Mouse (Mus musculus) C2C12 (cell line): ENCODE data around the gene Srgap1. TPM values are rescaled to one million over a fixed set of nuclear protein-coding genes. Genes with fewer than 3 reads are reported as not detected.

Experiments
- H3K27me3 ChIP-seq: one replicate; pipeline ENCODE4 v1.6.1; 2011; ENCODE audit not compliant: control insufficient read depth, insufficient read depth, insufficient read length
- H3K36me3 ChIP-seq: one replicate; pipeline ENCODE4 v1.6.1; 2011; ENCODE audit not compliant: control insufficient read depth, insufficient read depth
- H3K4me3 ChIP-seq: one replicate; pipeline ENCODE4 v1.5.1; 2011; ENCODE audit warnings: mild to moderate bottlenecking, control low read depth; ENCODE audit not compliant: poor library complexity, insufficient read depth, severe bottlenecking
- H3K79me2 ChIP-seq: one replicate; pipeline ENCODE4 v1.6.1; 2011; ENCODE audit not compliant: control insufficient read depth, insufficient read depth
- H3K79me3 ChIP-seq: one replicate; pipeline ENCODE4 v1.6.1; 2011; ENCODE audit warnings: low read depth, control low read depth
- H3ac ChIP-seq: one replicate; pipeline ENCODE3; 2011; ENCODE audit warnings: low read depth; ENCODE audit not compliant: control insufficient read depth, insufficient read length
- CEBPB ChIP-seq: IDR thresholded peaks from one replicate; pipeline ENCODE4 v1.6.1; 2011; ENCODE audit warnings: low read depth, mild to moderate bottlenecking, control low read depth, moderate library complexity
- CTCF ChIP-seq: IDR thresholded peaks from one replicate; pipeline ENCODE4 v1.5.1; 2011; ENCODE audit not compliant: control insufficient read depth, insufficient read depth, insufficient read length
- FOSL1 ChIP-seq: IDR thresholded peaks from one replicate; pipeline ENCODE4 v1.8.0; 2011; ENCODE audit warnings: mild to moderate bottlenecking, low read length; ENCODE audit not compliant: poor library complexity, insufficient read depth, severe bottlenecking
- MAX ChIP-seq: IDR thresholded peaks from one replicate; pipeline ENCODE4 v1.6.1; 2011; ENCODE audit warnings: mild to moderate bottlenecking, control low read depth
- MYOD1 ChIP-seq: IDR thresholded peaks from one replicate; pipeline ENCODE4 v1.6.1; 2011; ENCODE audit warnings: low read depth; ENCODE audit not compliant: control insufficient read depth, insufficient read length
- MYOG ChIP-seq: IDR thresholded peaks from one replicate; pipeline ENCODE4 v1.6.1; 2011; ENCODE audit not compliant: control insufficient read depth, insufficient read length; ENCODE audit errors: extremely low read depth
- USF1 ChIP-seq: IDR thresholded peaks from one replicate; pipeline ENCODE4 v1.6.1; 2011; ENCODE audit warnings: low read depth, mild to moderate bottlenecking, control low read depth, moderate library complexity
- polyA plus RNA-seq: library from polyadenylated mRNA; unstranded; fragments of >200 nt; fragmentation: generic; extraction: Trizol; gene quantifications from one replicate; pipeline ENCODE4 v1.2.1, GENCODE M21; 2012; ENCODE audit warnings: missing spikeins

Gene Srgap1
- polyA plus RNA-seq, 1 experiment, result 0.06 TPM

- no peaks in the 10 kb centered on the region for H3K27me3 ChIP-seq
- TF ChIP-seq CTCF (no peak), MYOG (no peak), FOSL1 (no peak), USF1 (no peak), MAX (no peak), MYOD1 (no peak), CEBPB (no peak)
- H3K36me3 ChIP-seq, result no peaks in the 10 kb centered on the region
- no peak overlapping the region for H3K4me3 ChIP-seq
- H3ac ChIP-seq, result no peak overlapping the region
- no peaks in the 10 kb centered on the region for H3K79me3 ChIP-seq
- H3K79me2 ChIP-seq, result no peaks in the 10 kb centered on the region
Observed at GRCm38 (mm10) chr10:122025198-122025597, 21.9 kb downstream of the Srgap1 start.

DNA sequence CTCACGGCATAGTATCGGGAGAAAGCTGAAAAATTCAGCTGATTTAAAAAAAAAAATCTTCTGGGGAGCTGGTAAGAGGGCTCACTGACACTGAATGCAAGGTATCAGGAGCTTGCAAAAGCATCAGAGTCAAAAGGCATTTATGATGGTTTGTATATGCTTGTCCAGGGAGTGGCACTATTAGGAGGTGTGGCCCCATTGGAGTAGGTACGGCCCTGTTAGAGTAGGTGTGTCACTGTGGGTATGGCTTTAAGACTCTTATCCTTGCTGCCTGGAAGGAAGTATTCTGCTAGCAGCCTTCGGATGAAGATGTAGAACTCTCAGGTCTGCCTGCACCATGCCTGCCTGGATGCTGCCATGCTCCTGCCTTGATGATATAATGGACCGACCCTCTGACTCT, 26.2 kb downstream of the Srgap1 start:
- H3K27me3 ChIP-seq, result no peaks in the 10 kb centered on the region
- no peaks in the 10 kb centered on the region for H3K79me2 ChIP-seq
- no peaks in the 10 kb centered on the region for H3K36me3 ChIP-seq
- TF ChIP-seq CEBPB, result no peak
- no peaks in the 10 kb centered on the region for H3K79me3 ChIP-seq
- no peak overlapping the region for H3ac ChIP-seq
- no peak overlapping the region for H3K4me3 ChIP-seq

- Histone ChIP-seq H3K79me3 (no peaks in the 10 kb centered on the region), H3K27me3 (no peaks in the 10 kb centered on the region), H3K36me3 (no peaks in the 10 kb centered on the region), H3K79me2 (no peaks in the 10 kb centered on the region), H3K4me3 (no peak overlapping the region), H3ac (no peak overlapping the region)
- TF ChIP-seq USF1, result no peak
Observed at GRCm38 (mm10) chr10:122020255-122020654, 26.9 kb downstream of the Srgap1 start.

DNA sequence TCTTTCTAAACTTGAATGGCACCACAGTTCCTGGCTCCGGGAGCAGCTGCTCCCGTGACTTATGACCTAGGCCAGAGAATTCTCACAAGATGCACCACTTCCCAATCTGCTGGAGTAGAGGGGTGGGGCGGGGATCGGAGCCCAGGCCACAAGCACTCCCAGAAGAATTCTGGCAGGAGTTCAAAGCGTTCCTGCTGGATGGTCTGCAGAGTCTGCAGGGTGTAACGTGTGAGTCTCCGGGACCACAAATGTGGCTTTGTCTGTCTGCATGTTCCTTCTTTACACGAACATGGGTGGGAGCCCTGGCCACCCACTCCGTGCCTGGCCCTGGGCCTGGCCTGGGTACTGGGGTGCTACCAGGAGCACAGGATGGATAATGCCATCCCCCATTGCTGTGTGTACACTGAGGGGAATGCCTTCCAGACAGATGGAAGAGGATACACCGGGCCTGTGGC, 28.5 kb downstream of the Srgap1 start:
- no peak overlapping the region for H3ac ChIP-seq
- no peaks in the 10 kb centered on the region for H3K79me2 ChIP-seq
- H3K27me3 ChIP-seq, result no peaks in the 10 kb centered on the region
- H3K36me3 ChIP-seq, result no peaks in the 10 kb centered on the region
- no peaks in the 10 kb centered on the region for H3K79me3 ChIP-seq
- no peak overlapping the region for H3K4me3 ChIP-seq
- TF ChIP-seq USF1 (no peak), CTCF (no peak), FOSL1 (no peak)

DNA sequence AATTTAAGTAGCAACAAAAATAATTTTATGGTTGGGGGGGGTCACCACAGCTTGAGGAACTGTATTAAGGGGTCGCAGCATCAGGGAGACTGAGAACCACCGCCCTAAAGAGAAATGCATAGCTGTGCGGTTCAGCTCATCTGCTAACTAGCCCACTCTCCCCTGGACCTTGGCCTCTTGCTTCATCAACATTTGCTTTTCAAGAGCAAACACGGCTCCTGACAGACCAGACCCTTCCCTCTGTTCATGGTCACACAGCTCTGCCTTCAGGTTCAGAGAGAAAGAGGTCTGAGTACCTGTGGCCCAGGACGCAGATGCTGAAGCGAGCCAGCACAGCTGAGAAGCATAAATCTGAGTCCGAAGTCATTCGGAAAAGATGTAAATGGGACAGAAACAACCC, 29.4 kb downstream of the Srgap1 start:
- Histone ChIP-seq H3K27me3 (no peaks in the 10 kb centered on the region), H3K4me3 (no peak overlapping the region), H3K36me3 (no peaks in the 10 kb centered on the region), H3K79me3 (no peaks in the 10 kb centered on the region), H3ac (no peak overlapping the region), H3K79me2 (no peaks in the 10 kb centered on the region)
- TF ChIP-seq MYOD1 (no peak), MYOG (no peak), FOSL1 (no peak), CTCF (no peak), USF1 (no peak), CEBPB (no peak)

DNA sequence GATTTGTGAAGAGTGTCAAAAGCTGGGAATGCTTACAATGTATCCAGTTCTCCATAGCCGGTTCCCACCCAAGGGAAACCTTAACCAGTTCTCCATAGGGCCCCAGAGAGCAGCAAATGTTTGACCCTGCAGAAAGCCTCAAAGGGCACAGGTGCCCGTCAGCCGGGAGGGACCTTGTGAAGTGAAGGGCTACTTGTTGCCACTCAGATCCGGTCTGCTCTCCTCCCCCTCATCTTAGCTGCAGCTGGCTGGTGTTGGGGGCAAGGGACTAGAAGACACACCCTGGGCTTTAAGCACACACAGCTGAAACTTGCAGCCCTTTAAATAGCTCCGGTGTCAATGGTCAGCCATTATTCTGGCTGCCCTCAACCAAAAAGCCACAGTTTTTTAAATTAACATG, 30.1 kb downstream of the Srgap1 start:
- H3K36me3 ChIP-seq, result no peaks in the 10 kb centered on the region
- no peak overlapping the region for H3K4me3 ChIP-seq
- H3K79me3 ChIP-seq, result no peaks in the 10 kb centered on the region
- TF ChIP-seq MYOD1, result no peak
- no peak for TF ChIP-seq FOSL1
- H3ac ChIP-seq, result no peak overlapping the region
- H3K27me3 ChIP-seq, result no peaks in the 10 kb centered on the region
- H3K79me2 ChIP-seq, result no peaks in the 10 kb centered on the region

- TF ChIP-seq MAX, result no peak
- TF ChIP-seq FOSL1, result no peak
- no peak for TF ChIP-seq CTCF
- TF ChIP-seq USF1, result no peak
- TF ChIP-seq CEBPB, result no peak
- TF ChIP-seq MYOG, result no peak
- no peak for TF ChIP-seq MYOD1
- Histone ChIP-seq H3K4me3 (no peak overlapping the region), H3K27me3 (no peaks in the 10 kb centered on the region), H3ac (no peak overlapping the region), H3K79me2 (no peaks in the 10 kb centered on the region), H3K36me3 (no peaks in the 10 kb centered on the region), H3K79me3 (no peaks in the 10 kb centered on the region)
Observed at GRCm38 (mm10) chr10:122016631-122017030, 30.5 kb downstream of the Srgap1 start.
